Mouse (Mus musculus) neural tube, embryonic 11.5 days (tissue): ENCODE measurements around the gene Thrb. TPM values are rescaled to one million over a fixed set of nuclear protein-coding genes. Genes with fewer than 3 reads are reported as not detected.

Experiments
- ATAC-seq: fragments of 200-750 bp; cut with Nextera tagmentation; 2 replicates; pipeline ENCODE4 v1.8.0; 2017; ENCODE audit warnings: moderate number of reproducible peaks, mild to moderate bottlenecking, moderate TSS enrichment, moderate library complexity; ENCODE audit not compliant: insufficient read depth, low FRiP score, low TSS enrichment
- DNase-seq: peaks from one replicate; pipeline ENCODE4 v3.0.0-alpha.2; 2015; ENCODE audit warnings: low spot score
- H3K27ac ChIP-seq: fragments of 300-500 bp; sonication (generic); 2 replicates; pipeline ENCODE4 v1.5.1; 2014; ENCODE audit warnings: low read depth, mild to moderate bottlenecking, low read length
- H3K27me3 ChIP-seq: fragments of 300-500 bp; sonication (generic); 2 replicates; pipeline ENCODE4 v1.6.1; 2014; ENCODE audit warnings: mild to moderate bottlenecking, low read length, mixed read lengths; ENCODE audit not compliant: control insufficient read depth, insufficient read depth
- H3K36me3 ChIP-seq: fragments of 300-500 bp; sonication (generic); 2 replicates; pipeline ENCODE4 v1.6.1; 2014; ENCODE audit warnings: mild to moderate bottlenecking, low read length, moderate library complexity, mixed read lengths; ENCODE audit not compliant: control insufficient read depth, insufficient read depth
- H3K4me1 ChIP-seq: fragments of 300-500 bp; sonication (generic); 2 replicates; pipeline ENCODE4 v1.6.1; 2014; ENCODE audit warnings: low read length, mixed read lengths; ENCODE audit not compliant: control insufficient read depth, insufficient read depth
- H3K4me2 ChIP-seq: fragments of 300-500 bp; sonication (generic); 2 replicates; pipeline ENCODE4 v1.6.1; 2014; ENCODE audit warnings: low read depth, mild to moderate bottlenecking, moderate library complexity
- H3K4me3 ChIP-seq: fragments of 300-500 bp; sonication (generic); 2 replicates; pipeline ENCODE4 v1.5.1; 2014; ENCODE audit warnings: low read depth, low read length
- H3K9ac ChIP-seq: fragments of 300-500 bp; sonication (generic); 2 replicates; pipeline ENCODE4 v1.6.1; 2014; ENCODE audit warnings: mild to moderate bottlenecking, low read length
- H3K9me3 ChIP-seq: fragments of 300-500 bp; sonication (generic); 2 replicates; pipeline ENCODE4 v1.6.1; 2016; ENCODE audit warnings: low read length; ENCODE audit not compliant: control insufficient read depth
- WGBS: fragments of 180-500 bp; shearing (Covaris S2); extraction: QIAGEN DNeasy Blood & Tissue Kit; methylation state at CpG from one replicate; pipeline ENCODE4 v1.1.7; 2014; 5-methylcytosine and 5-hydroxymethylcytosine counted together
- polyA plus RNA-seq: library from polyadenylated mRNA; unstranded; fragments of >200 nt; fragmentation: Nextera tagmentation; extraction: Ambion mirVana; gene quantifications from 2 replicates; pipeline ENCODE4 v1.2.1, GENCODE M21; 2014

The Thrb gene
- polyA plus RNA-seq, 1 experiment from 2014 or later, result 0.49 TPM

DNA sequence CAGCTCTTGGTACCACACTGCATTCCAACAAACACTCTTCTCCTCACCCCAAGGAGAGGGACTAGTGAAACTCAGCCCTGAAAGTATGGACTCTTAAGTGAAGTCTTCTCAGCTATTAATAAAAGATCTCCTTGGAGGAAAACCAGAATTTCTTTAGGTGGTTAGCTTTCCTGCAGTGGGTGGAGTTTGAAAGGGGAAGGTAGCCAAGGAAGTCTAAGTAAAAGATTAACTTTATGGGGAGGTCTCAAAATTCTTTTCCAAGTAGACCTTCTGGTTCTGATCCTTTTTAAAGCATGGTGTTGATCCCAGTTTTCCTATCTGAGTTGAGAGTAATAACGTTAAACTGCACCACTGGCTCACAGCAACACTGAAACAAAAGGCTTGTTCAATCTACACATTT is 31.2 kb downstream of the Thrb start:
- H3K27ac ChIP-seq, result no peak overlapping the region
- H3K36me3 ChIP-seq, result no peaks in the 10 kb centered on the region
- no peak overlapping the region for H3K9ac ChIP-seq
- DNase-seq, result no peak
- 80% methylated on average over 1 of the region's 1 CpGs for WGBS
- H3K4me1 ChIP-seq, result no peaks in the 10 kb centered on the region
- H3K27me3 ChIP-seq, result no peaks in the 10 kb centered on the region
- no peak for ATAC-seq
- no peak overlapping the region for H3K4me2 ChIP-seq
- H3K9me3 ChIP-seq, result no peaks in the 10 kb centered on the region
- no peak overlapping the region for H3K4me3 ChIP-seq

DNA sequence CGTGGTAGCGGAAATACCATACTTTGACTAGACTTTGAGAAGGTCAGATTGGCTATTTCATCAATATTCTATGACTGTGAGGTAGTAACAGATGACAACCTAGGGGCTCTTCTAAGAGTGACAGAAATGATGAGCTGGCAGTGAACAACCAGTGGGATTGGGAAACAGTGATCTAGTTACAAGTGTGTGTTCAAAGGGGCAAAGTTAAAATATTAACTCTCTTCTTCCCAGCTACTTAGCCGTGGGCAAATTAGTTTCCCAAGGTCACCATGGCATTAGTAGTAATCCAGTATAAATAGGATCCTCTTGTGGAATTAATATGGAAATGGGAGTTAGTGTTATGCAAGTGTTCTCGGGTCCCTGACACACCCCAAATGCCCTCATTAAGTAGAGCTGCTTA is 35.5 kb downstream of the Thrb start:
- no peak for ATAC-seq
- no peaks in the 10 kb centered on the region for H3K36me3 ChIP-seq

DNA sequence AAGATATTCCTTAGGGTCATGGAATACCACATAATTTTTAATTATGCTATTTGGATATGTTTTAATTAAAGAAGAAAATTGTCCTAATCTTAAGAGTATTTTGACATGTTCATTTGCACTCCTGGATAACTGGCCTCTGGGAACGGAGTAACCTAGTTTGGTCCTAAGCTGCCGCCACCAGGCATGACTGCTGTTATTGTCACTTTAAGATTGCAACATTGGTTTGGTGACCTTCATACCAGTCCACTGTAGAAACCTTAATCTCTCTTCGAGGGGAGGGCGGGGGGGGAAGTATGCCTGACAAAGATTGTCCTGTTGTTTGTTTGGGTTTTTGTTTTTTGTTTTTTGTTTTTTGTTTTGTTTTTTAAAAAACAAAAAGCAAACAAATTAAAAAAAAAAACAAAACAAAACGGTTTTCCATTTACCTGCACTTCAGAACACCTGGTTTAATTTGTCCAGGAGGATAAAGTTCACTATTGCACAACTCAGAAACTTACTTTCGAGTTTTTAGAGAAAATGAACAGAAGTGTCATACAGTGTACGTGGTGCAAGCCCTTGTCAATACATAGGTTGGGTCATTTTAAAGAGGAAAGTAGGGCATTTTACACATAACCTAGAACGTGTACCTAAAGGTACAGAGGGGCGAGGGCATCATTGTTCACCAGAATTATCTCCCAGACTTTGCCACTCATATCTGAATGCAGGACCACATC is 38.0 kb downstream of the Thrb start:
- Histone ChIP-seq H3K4me2 (no peak overlapping the region), H3K27me3 (no peaks in the 10 kb centered on the region), H3K9me3 (no peaks in the 10 kb centered on the region), H3K4me1 (no peaks in the 10 kb centered on the region), H3K27ac (no peak overlapping the region), H3K4me3 (no peak overlapping the region), H3K9ac (no peak overlapping the region), H3K36me3 (no peaks in the 10 kb centered on the region)
- DNase-seq, result no peak
- ATAC-seq, result no peak
- WGBS, result 89% methylated on average over 9 of the region's 9 CpGs

More for the DNA sequence above, 35.5 kb downstream of the Thrb start:
- H3K9me3 ChIP-seq, result no peaks in the 10 kb centered on the region
- H3K27ac ChIP-seq, result no peak overlapping the region
- H3K4me2 ChIP-seq, result no peak overlapping the region
- H3K4me3 ChIP-seq, result no peak overlapping the region
- no peak overlapping the region for H3K9ac ChIP-seq
- DNase-seq, result no peak
- H3K4me1 ChIP-seq, result no peaks in the 10 kb centered on the region
- no peaks in the 10 kb centered on the region for H3K27me3 ChIP-seq
- WGBS, result 87% methylated on average over 4 of the region's 4 CpGs

DNA sequence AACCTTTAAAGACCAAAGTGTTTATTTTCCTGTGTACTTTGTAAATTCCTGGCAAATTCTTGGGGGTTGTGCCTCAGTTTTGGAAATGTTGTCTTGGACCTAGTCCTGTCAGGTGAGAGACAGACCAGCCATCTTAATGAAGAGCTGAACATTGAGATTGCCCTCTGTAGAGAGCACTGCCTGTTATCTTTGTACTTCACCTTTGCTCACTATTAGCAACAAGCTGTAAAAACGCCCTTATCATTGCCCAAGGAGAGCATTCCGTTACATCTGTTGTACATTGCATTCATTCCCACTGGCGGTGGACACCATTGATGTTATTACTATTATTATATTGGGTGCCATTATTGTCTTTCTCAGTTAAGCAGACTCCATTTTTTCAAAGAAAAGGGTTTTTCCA is 40.2 kb downstream of the Thrb start:
- Histone ChIP-seq H3K4me2 (no peak overlapping the region), H3K27me3 (no peaks in the 10 kb centered on the region), H3K4me1 (no peaks in the 10 kb centered on the region), H3K36me3 (no peaks in the 10 kb centered on the region), H3K27ac (no peak overlapping the region), H3K9me3 (no peaks in the 10 kb centered on the region), H3K4me3 (no peak overlapping the region), H3K9ac (no peak overlapping the region)
- WGBS, result 84% methylated on average over 3 of the region's 3 CpGs
- no peak for DNase-seq
- ATAC-seq, result no peak

DNA sequence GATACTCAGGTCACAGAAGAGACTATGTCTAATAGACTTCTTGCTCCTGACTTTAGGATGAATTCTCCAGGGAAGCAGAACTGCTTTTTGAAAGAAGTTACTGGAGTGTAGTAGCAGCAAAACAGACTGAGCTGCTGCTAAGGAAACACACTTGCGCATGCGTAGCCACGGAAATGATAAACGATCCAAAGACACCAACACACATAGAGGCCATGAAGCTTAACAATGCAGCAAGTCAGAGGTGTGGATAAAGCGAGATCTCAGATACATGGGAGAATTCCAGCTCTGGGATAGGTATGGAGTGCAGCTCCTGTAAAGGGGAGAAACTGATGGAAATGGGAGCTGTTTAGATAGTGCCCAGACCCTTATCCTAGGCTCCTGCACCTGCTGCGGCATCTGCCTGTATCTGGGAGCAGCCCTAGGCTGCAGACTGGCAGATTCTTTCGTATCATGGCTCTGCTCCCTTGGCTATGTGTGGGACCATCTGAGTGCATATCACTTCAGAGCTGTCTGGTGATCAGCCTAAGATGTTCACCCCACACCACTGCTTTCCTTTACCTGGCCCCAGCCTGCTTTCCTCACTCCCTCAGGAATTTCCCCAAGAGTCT is 53.3 kb downstream of the Thrb start:
- Histone ChIP-seq H3K4me2 (no peak overlapping the region), H3K9me3 (no peaks in the 10 kb centered on the region), H3K4me3 (no peak overlapping the region), H3K27me3 (no peaks in the 10 kb centered on the region), H3K27ac (no peak overlapping the region), H3K9ac (no peak overlapping the region), H3K36me3 (no peaks in the 10 kb centered on the region), H3K4me1 (no peaks in the 10 kb centered on the region)
- no peak for ATAC-seq
- 82% methylated on average over 7 of the region's 7 CpGs for WGBS
- DNase-seq, result no peak

DNA sequence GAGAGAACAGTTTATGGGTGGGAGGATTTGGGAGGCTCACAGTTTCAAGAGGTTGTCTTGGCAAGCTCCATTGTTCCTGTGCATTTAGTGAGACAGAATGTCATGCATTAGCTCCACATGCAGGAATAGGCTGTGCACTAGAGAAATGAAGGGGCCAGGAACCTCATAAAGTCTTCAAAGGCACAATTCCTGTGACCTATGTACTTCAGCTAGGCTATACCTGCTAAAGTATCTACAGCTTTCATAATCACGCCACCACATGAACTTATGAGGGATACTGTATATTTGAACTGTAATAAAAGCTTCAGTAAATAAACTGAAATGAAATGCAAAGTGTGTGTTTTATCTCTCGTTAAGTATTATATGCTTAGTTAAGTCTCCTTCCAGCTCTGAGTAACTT is 59.4 kb downstream of the Thrb start:
- H3K4me1 ChIP-seq, result no peaks in the 10 kb centered on the region
- WGBS, result 90% methylated on average over 2 of the region's 2 CpGs

DNA sequence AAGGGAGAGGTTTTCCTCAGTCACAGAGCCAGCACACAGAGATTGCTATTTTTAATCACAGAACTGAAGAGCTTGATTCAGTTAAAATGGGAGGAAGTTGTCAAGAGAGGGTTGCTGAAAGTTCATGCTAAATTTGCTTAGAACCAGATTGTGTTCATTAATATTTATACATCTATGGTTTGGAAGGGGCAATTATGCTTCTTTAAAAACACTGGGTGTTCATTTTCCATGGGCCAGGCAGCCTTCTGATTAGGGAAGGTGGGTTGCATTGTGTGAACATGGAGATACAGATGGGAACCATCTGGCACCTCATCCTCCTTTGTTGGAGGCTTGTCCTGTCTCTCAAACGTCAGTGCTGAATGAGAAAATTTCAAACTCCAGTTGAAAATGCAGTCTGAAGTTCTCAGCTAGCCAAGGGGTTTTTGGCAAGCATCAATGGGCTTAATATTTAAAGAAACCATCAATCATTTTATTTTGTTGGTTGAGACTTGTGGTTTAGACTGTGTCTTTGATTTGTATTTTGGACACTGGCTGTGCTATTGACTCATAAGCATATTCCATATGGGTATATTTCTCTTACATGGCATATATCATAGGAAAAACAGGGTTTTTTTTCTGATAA is 62.9 kb downstream of the Thrb start:
- Histone ChIP-seq H3K4me1 (no peaks in the 10 kb centered on the region), H3K4me3 (no peak overlapping the region), H3K9me3 (no peaks in the 10 kb centered on the region), H3K36me3 (no peaks in the 10 kb centered on the region), H3K27me3 (no peaks in the 10 kb centered on the region), H3K4me2 (no peak overlapping the region), H3K9ac (no peak overlapping the region), H3K27ac (no peak overlapping the region)
- ATAC-seq (no peak), DNase-seq (no peak)
- 29% methylated on average over 1 of the region's 1 CpGs for WGBS

More for the DNA sequence above, 59.4 kb downstream of the Thrb start:
- DNase-seq, result no peak
- Histone ChIP-seq H3K9me3 (no peaks in the 10 kb centered on the region), H3K4me2 (no peak overlapping the region), H3K4me3 (no peak overlapping the region), H3K9ac (no peak overlapping the region), H3K36me3 (no peaks in the 10 kb centered on the region), H3K27me3 (no peaks in the 10 kb centered on the region), H3K27ac (no peak overlapping the region)
- no peak for ATAC-seq

DNA sequence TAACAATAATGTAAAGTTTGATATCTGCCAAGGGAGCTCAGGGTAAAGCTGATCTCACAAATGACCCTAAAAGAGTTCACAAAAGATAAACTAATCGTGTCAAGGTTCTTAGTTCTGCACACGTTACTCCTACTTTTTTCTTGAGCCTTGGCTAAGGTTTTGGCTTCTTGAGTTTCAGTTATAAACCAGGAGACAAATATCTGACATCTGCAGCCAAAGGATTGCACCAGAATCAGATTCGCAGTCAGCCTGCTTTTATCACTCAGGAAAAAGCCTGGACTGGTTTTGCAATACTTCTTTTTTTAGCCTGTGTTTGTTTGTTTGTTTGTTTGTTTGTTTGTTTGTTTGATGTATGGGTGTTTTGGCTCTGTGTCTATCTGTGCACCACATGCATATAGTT is 64.5 kb downstream of the Thrb start:
- no peaks in the 10 kb centered on the region for H3K27me3 ChIP-seq
- no peaks in the 10 kb centered on the region for H3K36me3 ChIP-seq
- H3K27ac ChIP-seq, result no peak overlapping the region
- 83% methylated on average over 3 of the region's 3 CpGs for WGBS
- no peak overlapping the region for H3K4me3 ChIP-seq
- no peaks in the 10 kb centered on the region for H3K4me1 ChIP-seq
- DNase-seq, result no peak
- no peaks in the 10 kb centered on the region for H3K9me3 ChIP-seq
- no peak overlapping the region for H3K4me2 ChIP-seq
- no peak for ATAC-seq
- no peak overlapping the region for H3K9ac ChIP-seq

DNA sequence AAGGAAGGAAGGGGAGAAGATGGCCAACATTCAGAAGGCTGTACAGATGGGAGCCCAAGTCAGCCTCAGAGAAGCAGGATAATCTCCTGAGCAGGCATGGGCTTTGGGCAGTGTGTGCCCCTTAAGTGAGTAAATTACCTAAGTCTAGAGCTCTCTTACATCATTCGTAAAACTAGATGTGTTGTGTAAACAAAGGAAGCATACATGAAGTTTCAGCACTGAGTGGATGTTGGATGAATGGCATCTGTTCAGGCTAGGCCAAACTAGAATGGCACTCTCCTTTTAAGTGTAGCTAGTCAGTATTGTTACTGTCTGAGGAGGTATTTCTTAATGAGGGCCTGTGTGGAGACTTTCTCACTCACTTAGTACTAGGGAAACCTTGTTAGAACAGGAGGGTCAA is 66.8 kb downstream of the Thrb start:
- Histone ChIP-seq H3K9me3 (no peaks in the 10 kb centered on the region), H3K27ac (no peak overlapping the region), H3K9ac (no peak overlapping the region), H3K36me3 (no peaks in the 10 kb centered on the region), H3K27me3 (no peaks in the 10 kb centered on the region), H3K4me1 (no peaks in the 10 kb centered on the region; the same call in 1 of the 2 replicates), H3K4me2 (no peak overlapping the region), H3K4me3 (no peak overlapping the region)
- DNase-seq, result no peak
- no peak for ATAC-seq
- 82% methylated on average over 1 of the region's 1 CpGs for WGBS
